Comparison of ENCODE assay signal across 8 mouse cellular contexts in the genomic region with DNA sequence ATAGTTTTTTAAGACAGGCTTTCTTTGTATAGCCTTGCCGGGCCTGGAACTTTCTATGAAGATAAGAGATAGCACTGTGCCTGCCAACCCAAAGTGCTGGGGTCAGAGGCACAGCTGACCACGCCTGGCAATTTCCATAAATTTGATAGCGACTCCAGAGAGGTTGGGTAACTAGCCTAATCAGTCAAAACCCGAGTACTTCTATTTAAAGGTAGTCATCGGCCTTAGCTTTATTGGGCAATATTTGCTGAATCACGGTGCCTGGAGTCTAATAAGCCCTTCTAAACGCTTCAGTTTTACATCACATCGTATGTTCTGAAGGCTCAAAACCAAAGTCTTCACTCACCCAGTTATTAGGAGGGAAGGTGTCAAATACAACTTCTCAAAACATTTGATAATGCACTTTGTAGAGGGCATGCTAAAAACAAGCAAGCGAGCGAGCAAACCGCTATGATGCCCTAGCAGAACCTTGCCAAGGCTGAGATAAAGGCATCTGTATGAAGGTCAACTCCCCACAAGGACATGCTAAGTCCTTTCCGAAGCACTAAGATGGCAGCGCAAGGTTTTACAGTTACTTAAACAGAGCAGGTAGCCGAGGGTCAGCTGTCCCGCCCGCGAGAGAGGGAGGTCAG. TPM values are rescaled to one million over a fixed set of nuclear protein-coding genes. Genes with fewer than 3 reads are reported as not detected.
DNase-seq lines count a peak whose midpoint lies in the region; ATAC-seq and TF ChIP-seq lines count a peak whose summit lies in the region.

No protein-coding gene starts in this region.

- peak; percentile 93 for DNase-seq in MEL-GATA-1-ER (ENCODE audit: extremely low read depth, low read depth)
- DNase-seq in heart, postnatal 4 days, result peak; percentile 51
- peak; percentile 58 for DNase-seq in liver, embryonic 11.5 days (ENCODE audit: low spot score)
- peak; percentile 17 for DNase-seq in neural tube, embryonic 10.5 days (ENCODE audit: extremely low spot score, low spot score)
- DNase-seq in left cerebral cortex, postnatal 25 days (ENCODE audit: low spot score in 2 of 2), result no peak
- no peak for DNase-seq in cerebellum, postnatal 14 days

- intact Hi-C loops in left cerebral cortex, postnatal 25 days (cut with DNase I), result loop anchor here (5.0 kb wide), 1 partner anchor 190 kb away; the partner anchor contains the start of gene Dip2b

- H3K4me2 ChIP-seq in liver, embryonic 11.5 days, result peak overlapping the region; percentile 58

- H3K9me3 ChIP-seq in liver, embryonic 11.5 days (ENCODE audit: control insufficient read depth, low read length), result 0 out of 2 replicates have a peak, but pooled peaks cover 2% of the 10 kb centered on the region

- TF ChIP-seq CTCF in C2C12 (IDR thresholded peaks at IDR 0.05; ENCODE audit: control insufficient read depth, insufficient read depth, insufficient read length), result no peak

- H3K4me3 ChIP-seq in C2C12 (ENCODE audit: insufficient read depth, poor library complexity, severe bottlenecking), result peak overlapping the region; percentile 94
- H3K4me3 ChIP-seq in liver, embryonic 11.5 days (ENCODE audit: low read depth, low read length), result peak overlapping the region; percentile 81

- H3ac ChIP-seq in C2C12 (ENCODE audit: control insufficient read depth, insufficient read length, low read depth), result peak overlapping the region; percentile 94

- H3K79me3 ChIP-seq in C2C12 (ENCODE audit: low read depth), result peaks cover 35% of the 10 kb centered on the region

- H3K27ac ChIP-seq in liver, embryonic 11.5 days (ENCODE audit: low read depth, low read length), result peak overlapping the region; percentile 99

- H3K27me3 ChIP-seq in C2C12 (ENCODE audit: control insufficient read depth, insufficient read depth, insufficient read length), result no peaks in the 10 kb centered on the region
- no peaks in the 10 kb centered on the region for H3K27me3 ChIP-seq in liver, embryonic 11.5 days (replicated peaks; ENCODE audit: control insufficient read depth, insufficient read depth, low read length)

- H3K36me3 ChIP-seq in C2C12 (ENCODE audit: control insufficient read depth, insufficient read depth), result no peaks in the 10 kb centered on the region
- no peaks in the 10 kb centered on the region for H3K36me3 ChIP-seq in liver, embryonic 11.5 days (ENCODE audit: control insufficient read depth, insufficient read depth, low read length)

- 1% methylated on average over 17 of the region's 17 CpGs for WGBS in liver, embryonic 11.5 days

- peak; percentile 76 for ATAC-seq in erythroblast, adult 5-6 weeks (replicated peaks; ENCODE audit: low FRiP score, poor library complexity, severe bottlenecking)
- ATAC-seq in liver, embryonic 11.5 days (replicated peaks; ENCODE audit: low FRiP score), result peak; percentile 81

- H3K4me1 ChIP-seq in liver, embryonic 11.5 days (replicated peaks; ENCODE audit: control insufficient read depth, insufficient read depth, low read length), result peaks cover 21% of the 10 kb centered on the region

- H3K79me2 ChIP-seq in C2C12 (ENCODE audit: control insufficient read depth, insufficient read depth), result peaks cover 55% of the 10 kb centered on the region

- H3K9ac ChIP-seq in liver, embryonic 11.5 days (ENCODE audit: low read depth, low read length), result peak overlapping the region; percentile 99

TF ChIP-seq in C2C12, 6 proteins besides CTCF, POLR2A, EP300 and RAD21:
- peak; percentile 1 for TF ChIP-seq MAX (IDR thresholded peaks at IDR 0.05)
- peak; percentile 81 for TF ChIP-seq CEBPB (IDR thresholded peaks at IDR 0.05; ENCODE audit: low read depth)
- TF ChIP-seq USF1 (IDR thresholded peaks at IDR 0.05; ENCODE audit: low read depth), result no peak

RNA-seq across cellular contexts. Expression of gene Atf1, which starts 0.5 kb away (rescaled TPM):
- polyA plus RNA-seq in C2C12 (2012; fragmentation: generic; extraction: Trizol), result 29.6 TPM
- 32.9 and 33.6 TPM in 2 replicates for total RNA-seq in erythroblast, adult 5-6 weeks (2015; ENCODE audit: low replicate concordance)
- 64.8 and 87.7 TPM in 2 replicates for total RNA-seq in erythroblast, adult 5-6 weeks (2017; ENCODE audit: low replicate concordance)
- total RNA-seq in heart, postnatal 4 days (2021), result 10 to 100 TPM; 54.8 to 57.7 TPM
- 62.9 and 65.3 TPM in 2 replicates for polyA plus RNA-seq in liver, embryonic 11.5 days (2014; fragmentation: Nextera tagmentation; extraction: Ambion mirVana)
- total RNA-seq in left cerebral cortex, postnatal 25 days (2021), result 10 to 100 TPM; 19.2 to 21.4 TPM

RNA-seq across cellular contexts. Expression of gene Tmprss12, which starts 53.5 kb away (rescaled TPM):
- polyA plus RNA-seq in C2C12 (2012; fragmentation: generic; extraction: Trizol), result not detected
- not detected in 2 replicates for total RNA-seq in erythroblast, adult 5-6 weeks (2015; ENCODE audit: low replicate concordance)
- total RNA-seq in erythroblast, adult 5-6 weeks (2017; ENCODE audit: low replicate concordance), result not detected in 2 replicates
- total RNA-seq in heart, postnatal 4 days (2021), result not detected
- polyA plus RNA-seq in liver, embryonic 11.5 days (2014; fragmentation: Nextera tagmentation; extraction: Ambion mirVana), result not detected in 2 replicates
- total RNA-seq in left cerebral cortex, postnatal 25 days (2021), result not detected

Comparison
In these comparisons a context has a peak if more than half of its experiments do, and no peak if none do; other contexts are left out.
1. DNase-seq: peak in MEL-GATA-1-ER (single experiment), heart, postnatal 4 days (single experiment), liver, embryonic 11.5 days (single experiment) and neural tube, embryonic 10.5 days (single experiment); none in left cerebral cortex, postnatal 25 days (0 of 2) and cerebellum, postnatal 14 days (0 of 2).